7 mouse cellular contexts compared by ENCODE assay signal in genomic region chr1:80757650-80757976, GRCm38 (mm10). TPM values are rescaled to one million over a fixed set of nuclear protein-coding genes. Genes with fewer than 3 reads are reported as not detected.
DNase-seq lines count a peak whose midpoint lies in the region; ATAC-seq and TF ChIP-seq lines count a peak whose summit lies in the region.

No protein-coding gene starts in this region.

- intact Hi-C loops in left cerebral cortex, postnatal 10 days (cut with DNase I): no loop called here

- no peak for TF ChIP-seq EP300 in liver, postnatal 0 days (IDR thresholded peaks at IDR 0.05; ENCODE audit: low read depth)

- no peak for DNase-seq in liver, adult 2 months (ENCODE audit: extremely low read depth, low read depth, low spot score)
- no peak for DNase-seq in liver
- DNase-seq in embryo, embryonic 10.5 days (ENCODE audit: low spot score): peak; percentile 47
- no peak for DNase-seq in liver, postnatal 0 days
- no peak for DNase-seq in adrenal gland, adult 8-10 months
- no peak for DNase-seq in left cerebral cortex, postnatal 10 days (ENCODE audit: extremely low spot score in 1 of 2, low spot score in 2 of 2)

- H3K4me2 ChIP-seq in heart, embryonic 15.5 days: peak overlapping the region; percentile 95
- peak overlapping the region; percentile 82 for H3K4me2 ChIP-seq in liver, postnatal 0 days (ENCODE audit: low read depth, low read length)

- no peak overlapping the region for H3K9ac ChIP-seq in liver, adult 2 months (ENCODE audit: low read depth, low read length)
- no peak overlapping the region for H3K9ac ChIP-seq in heart, embryonic 15.5 days
- peak overlapping the region; percentile 65; the same call in 1 of the 2 replicates for H3K9ac ChIP-seq in liver, postnatal 0 days (replicated peaks)

- H3K27me3 ChIP-seq in liver, adult 2 months (ENCODE audit: control insufficient read depth, insufficient read depth, low read length): peaks cover 10% of the 10 kb centered on the region; the same call in 1 of the 2 replicates
- no peaks in the 10 kb centered on the region for H3K27me3 ChIP-seq in heart, embryonic 15.5 days
- H3K27me3 ChIP-seq in liver, postnatal 0 days (ENCODE audit: insufficient read depth, low read length): peaks cover 10% of the 10 kb centered on the region; the same call in 1 of the 2 replicates

- H3K4me1 ChIP-seq in liver, adult 2 months (ENCODE audit: control insufficient read depth, insufficient read depth, low read length): no peaks in the 10 kb centered on the region
- H3K4me1 ChIP-seq in heart, embryonic 15.5 days (replicated peaks): peaks cover 18% of the 10 kb centered on the region
- H3K4me1 ChIP-seq in liver, postnatal 0 days (ENCODE audit: insufficient read depth): 0 out of 2 replicates have a peak, but pooled peaks cover 2% of the 10 kb centered on the region

- 0 out of 2 replicates have a peak, but pooled peaks have one; percentile 5 for ATAC-seq in heart, embryonic 15.5 days (replicated peaks; ENCODE audit: insufficient number of reproducible peaks, insufficient read depth, low FRiP score, low read depth)
- 0 out of 2 replicates have a peak, but pooled peaks have one; percentile 3 for ATAC-seq in liver, postnatal 0 days

- no peaks in the 10 kb centered on the region for H3K79me2 ChIP-seq in liver, adult 2 months (ENCODE audit: control insufficient read depth, insufficient read depth, low read length)

- no peaks in the 10 kb centered on the region for H3K36me3 ChIP-seq in liver, adult 2 months (ENCODE audit: control insufficient read depth, insufficient read depth, low read length)
- no peaks in the 10 kb centered on the region for H3K36me3 ChIP-seq in heart, embryonic 15.5 days
- H3K36me3 ChIP-seq in liver, postnatal 0 days (replicated peaks; ENCODE audit: insufficient read depth, low read length): no peaks in the 10 kb centered on the region

- H3K4me3 ChIP-seq in liver, adult 2 months (ENCODE audit: insufficient read depth, low read depth, low read length): peak overlapping the region; percentile 62; the same call in 1 of the 2 replicates
- peak overlapping the region; percentile 75 for H3K4me3 ChIP-seq in heart, embryonic 15.5 days
- H3K4me3 ChIP-seq in liver, postnatal 0 days (ENCODE audit: low read depth, low read length): peak overlapping the region; percentile 64

- no peak for TF ChIP-seq CTCF in liver, adult 2 months (IDR thresholded peaks at IDR 0.05; ENCODE audit: low read depth, low read length)
- TF ChIP-seq CTCF in liver, postnatal 0 days (IDR thresholded peaks at IDR 0.05; ENCODE audit: low read depth): no peak

- WGBS in liver, adult 2 months: 1% methylated on average over 6 of the region's 6 CpGs
- 0% methylated on average over 6 of the region's 6 CpGs for WGBS in heart, embryonic 15.5 days
- 0% methylated on average over 6 of the region's 6 CpGs for WGBS in liver, postnatal 0 days (ENCODE audit: insufficient replicate concordance)

- no peak overlapping the region for H3K27ac ChIP-seq in liver, adult 2 months (replicated peaks; ENCODE audit: insufficient read depth, low read depth, low read length)
- no peak overlapping the region for H3K27ac ChIP-seq in heart, embryonic 15.5 days
- peak overlapping the region; percentile 48; the same call in 1 of the 2 replicates for H3K27ac ChIP-seq in liver, postnatal 0 days (ENCODE audit: low read depth)

- no peaks in the 10 kb centered on the region for H3K9me3 ChIP-seq in heart, embryonic 15.5 days (replicated peaks)
- no peaks in the 10 kb centered on the region for H3K9me3 ChIP-seq in liver, postnatal 0 days (ENCODE audit: low read length)

- no peak for TF ChIP-seq POLR2A in liver, adult 2 months (IDR thresholded peaks at IDR 0.05; ENCODE audit: extremely low read depth, insufficient read depth, low read length)

RNA-seq across cellular contexts. Expression of gene Dock10, which starts 0.7 kb away (rescaled TPM):
- total RNA-seq in liver, adult 2 months (2014; rRNA removed): 6.8 TPM in 2 replicates
- polyA plus RNA-seq in liver, adult 2 months (2012; rRNA removed): 0.52 and 1.0 TPM in 2 replicates
- polyA plus RNA-seq in heart, embryonic 15.5 days (2015; fragmentation: Nextera tagmentation; extraction: Ambion mirVana): 2.5 and 6.4 TPM in 2 replicates
- polyA plus RNA-seq in liver, postnatal 0 days (2015; fragmentation: Nextera tagmentation; extraction: Ambion mirVana): 2.5 and 3.3 TPM in 2 replicates
- total RNA-seq in adrenal gland, adult 8-10 months (2022): 10 to 100 TPM; 22.1 to 47.6 (median 36.8) TPM
- 10 to 100 TPM; 13.4 to 16.6 TPM for total RNA-seq in left cerebral cortex, postnatal 10 days (2021)
